Mouse (Mus musculus) stomach, postnatal 0 days (tissue): ENCODE data around the gene Slc12a4.

Source experiments
- CTCF ChIP-seq: IDR thresholded peaks from 2 replicates; pipeline ENCODE4 v1.5.1; 2016; ENCODE audit warnings: antibody characterized with exemption, low read depth, mild to moderate bottlenecking, moderate library complexity
- EP300 ChIP-seq: optimal IDR thresholded peaks from 2 replicates; pipeline ENCODE3; 2016; ENCODE audit warnings: antibody characterized with exemption

- TF ChIP-seq CTCF (no peak), EP300 (no peak)
Observed at GRCm38 (mm10) chr8:105900941-105901616, 64.8 kb downstream of the Slc12a4 start.
